Mouse (Mus musculus): ENCODE measurements around the gene Rara. TPM values are rescaled to one million over a fixed set of nuclear protein-coding genes. Genes with fewer than 3 reads are reported as not detected.
"Not testable (repeated sequence)": the region's sequence is repeated elsewhere in the genome, so short reads cannot be mapped to it uniquely, and the experiment has no call there.

The Rara gene
- polyA plus RNA-seq, 1 experiment from 2014 or later, result 44.7 TPM

DNA sequence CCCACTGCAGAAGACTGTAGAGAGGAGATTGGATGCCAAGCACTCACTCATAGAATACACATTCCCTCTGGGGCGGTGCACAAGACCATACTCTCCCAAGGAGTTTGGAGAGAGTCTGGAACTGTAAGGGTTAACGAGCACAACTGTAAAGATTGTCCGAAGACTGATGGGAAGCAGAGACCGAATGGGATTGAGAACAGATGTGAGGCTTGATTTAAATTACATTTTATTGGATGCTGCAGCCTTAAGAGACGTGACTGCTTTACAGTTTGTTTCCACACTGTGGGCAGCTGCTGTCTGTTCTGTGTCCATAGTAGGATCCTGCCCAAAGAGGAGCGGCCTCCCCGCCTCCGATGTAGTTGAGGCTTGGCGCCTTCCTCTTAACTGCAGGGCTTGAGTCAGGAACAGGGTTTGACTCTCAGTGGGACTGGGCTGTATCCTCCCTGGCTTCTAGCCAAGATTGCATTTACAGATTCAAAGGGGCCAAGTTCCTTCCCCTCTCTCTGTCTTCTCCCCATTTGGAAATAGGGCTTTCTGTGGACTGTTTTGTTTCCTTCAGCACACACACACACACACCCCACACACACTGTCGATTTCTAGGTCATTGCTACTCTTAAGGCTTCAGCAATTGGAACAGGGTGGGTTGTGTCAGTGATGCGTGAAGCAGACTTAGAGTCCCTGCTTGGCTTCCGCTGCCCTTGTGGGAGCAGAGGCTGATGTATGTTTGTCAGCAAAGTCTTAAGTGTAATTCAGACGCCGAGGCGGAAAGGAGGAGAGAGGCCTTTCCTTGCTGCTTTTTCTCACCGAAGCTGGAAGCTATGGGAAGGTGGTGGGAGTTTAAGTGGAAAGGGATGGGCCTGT, 4.5 kb upstream of the Rara start:
- H3K4me1 ChIP-seq, result peaks cover 69% of the 10 kb centered on the region
- H3K27me3 ChIP-seq, result not testable (repeated sequence)

DNA sequence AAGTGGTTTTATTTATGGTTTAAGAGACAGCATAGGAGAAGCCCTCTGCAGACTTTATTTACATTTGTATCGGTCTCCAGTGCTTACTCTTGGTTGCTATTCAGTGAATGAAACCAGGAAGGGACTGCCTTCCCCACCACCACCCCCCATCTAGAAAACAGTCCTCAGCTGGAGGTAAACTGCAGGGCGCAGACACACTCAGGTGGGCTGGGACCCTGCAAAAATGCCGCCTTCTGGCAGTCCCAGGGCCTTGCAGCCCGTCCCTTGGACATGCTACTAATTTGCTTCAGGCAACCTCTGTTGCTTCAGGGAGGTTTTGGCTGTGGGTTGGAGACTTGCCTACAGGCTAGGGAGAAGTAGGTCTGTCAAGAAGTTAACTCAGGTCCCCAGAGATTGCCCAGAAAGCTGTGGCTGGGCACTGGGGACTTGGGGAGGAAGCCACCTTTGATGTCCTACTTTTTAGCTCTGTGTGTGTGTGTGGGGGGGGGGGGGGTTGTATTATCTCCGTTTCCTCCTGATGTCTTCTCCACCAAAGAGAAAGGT, 2.9 kb upstream of the Rara start:
- peak overlapping the region; percentile 52 for H3K4me2 ChIP-seq
- no peak overlapping the region; the same call in 1 of the 2 replicates for H3K4me3 ChIP-seq
- peak overlapping the region; percentile 93 for H3K27ac ChIP-seq
- H3K4me1 ChIP-seq, result peaks cover 81% of the 10 kb centered on the region
- no peak for ATAC-seq (ENCODE audit: insufficient number of reproducible peaks, insufficient read depth, low FRiP score, low TSS enrichment, low read depth)
- H3K9ac ChIP-seq, result 0 out of 2 replicates have a peak overlapping the region, but pooled peaks have one; percentile 21
- WGBS, result 19% methylated on average over 5 of the region's 5 CpGs
- H3K27me3 ChIP-seq, result no peaks in the 10 kb centered on the region
- H3K9me3 ChIP-seq, result no peaks in the 10 kb centered on the region
- H3K36me3 ChIP-seq, result peaks cover 14% of the 10 kb centered on the region

More for the DNA sequence above, 4.5 kb upstream of the Rara start:
- peak; percentile 44 for ATAC-seq (ENCODE audit: insufficient number of reproducible peaks, insufficient read depth, low FRiP score, low TSS enrichment, low read depth)
- WGBS, result 22% methylated on average over 16 of the region's 16 CpGs
- Histone ChIP-seq H3K27ac (peak overlapping the region; percentile 93), H3K9ac (0 out of 2 replicates have a peak overlapping the region, but pooled peaks have one; percentile 8), H3K4me3 (peak overlapping the region; percentile 4; the same call in 1 of the 2 replicates), H3K36me3 (peaks cover 28% of the 10 kb centered on the region), H3K4me2 (peak overlapping the region; percentile 47)
- H3K9me3 ChIP-seq, result not testable (repeated sequence)

DNA sequence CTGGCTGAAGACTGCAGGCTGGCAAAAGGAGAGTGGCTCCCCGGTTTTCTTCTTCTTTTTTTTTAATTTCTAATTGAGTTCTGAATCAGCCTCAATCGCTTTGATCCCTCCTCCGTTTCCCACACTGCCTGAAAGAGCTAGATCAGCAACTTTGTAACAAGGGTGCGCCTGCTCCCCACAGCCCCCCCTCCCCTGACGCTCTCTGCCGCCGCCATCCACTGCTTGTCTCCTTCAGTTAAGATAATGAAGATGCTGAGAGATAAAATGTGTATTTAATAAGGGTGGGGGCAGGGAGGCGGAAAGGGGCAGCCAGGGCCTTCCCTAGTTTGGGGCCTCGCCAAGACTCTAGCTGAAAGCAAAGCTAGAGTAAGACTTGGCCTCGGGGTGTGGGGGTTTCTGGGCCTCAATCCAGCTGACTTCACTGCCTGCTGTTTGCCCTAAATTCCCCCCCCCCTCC, 2.3 kb upstream of the Rara start:
- H3K9me3 ChIP-seq, result no peaks in the 10 kb centered on the region
- H3K4me1 ChIP-seq, result peaks cover 87% of the 10 kb centered on the region
- H3K36me3 ChIP-seq, result peaks cover 8% of the 10 kb centered on the region
- ATAC-seq (ENCODE audit: insufficient number of reproducible peaks, insufficient read depth, low FRiP score, low TSS enrichment, low read depth), result peak; percentile 8; the same call in 1 of the 2 replicates
- 0 out of 2 replicates have a peak overlapping the region, but pooled peaks have one; percentile 18 for H3K4me3 ChIP-seq
- peak overlapping the region; percentile 52 for H3K4me2 ChIP-seq
- peak overlapping the region; percentile 93 for H3K27ac ChIP-seq
- H3K9ac ChIP-seq, result peak overlapping the region; percentile 49; the same call in 1 of the 2 replicates
- 5% methylated on average over 10 of the region's 10 CpGs for WGBS
- H3K27me3 ChIP-seq, result no peaks in the 10 kb centered on the region

DNA sequence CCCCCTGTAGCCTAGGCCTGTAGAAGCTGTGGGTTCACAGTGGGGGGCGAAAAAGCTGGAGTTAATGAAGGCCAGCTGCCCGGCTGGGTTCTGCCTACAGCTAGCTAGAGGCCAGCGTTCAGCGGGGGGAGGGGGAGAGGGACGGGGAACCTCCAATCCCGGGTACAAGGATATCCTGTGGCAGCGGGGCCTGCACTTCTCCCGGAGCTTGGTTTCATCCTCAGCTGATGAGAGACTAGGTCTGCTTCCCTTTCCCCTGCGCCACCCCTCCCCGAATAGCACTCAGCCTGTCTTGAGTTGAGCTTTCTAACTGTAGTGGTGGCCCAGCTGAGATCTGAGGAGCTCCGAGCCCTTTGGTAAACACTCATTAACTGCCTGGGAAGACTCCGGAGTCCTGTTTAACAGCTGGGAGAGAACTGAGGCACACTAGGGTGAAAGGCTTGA, 1.7 kb upstream of the Rara start:
- Histone ChIP-seq H3K9me3 (no peaks in the 10 kb centered on the region), H3K36me3 (peaks cover 5% of the 10 kb centered on the region), H3K4me1 (peaks cover 93% of the 10 kb centered on the region), H3K4me3 (peak overlapping the region; percentile 18), H3K27me3 (no peaks in the 10 kb centered on the region), H3K9ac (peak overlapping the region; percentile 49; the same call in 1 of the 2 replicates), H3K27ac (peak overlapping the region; percentile 93), H3K4me2 (peak overlapping the region; percentile 52)
- 0% methylated on average over 11 of the region's 12 CpGs for WGBS
- ATAC-seq (ENCODE audit: insufficient number of reproducible peaks, insufficient read depth, low FRiP score, low TSS enrichment, low read depth), result peak; percentile 48; the same call in 1 of the 2 replicates

DNA sequence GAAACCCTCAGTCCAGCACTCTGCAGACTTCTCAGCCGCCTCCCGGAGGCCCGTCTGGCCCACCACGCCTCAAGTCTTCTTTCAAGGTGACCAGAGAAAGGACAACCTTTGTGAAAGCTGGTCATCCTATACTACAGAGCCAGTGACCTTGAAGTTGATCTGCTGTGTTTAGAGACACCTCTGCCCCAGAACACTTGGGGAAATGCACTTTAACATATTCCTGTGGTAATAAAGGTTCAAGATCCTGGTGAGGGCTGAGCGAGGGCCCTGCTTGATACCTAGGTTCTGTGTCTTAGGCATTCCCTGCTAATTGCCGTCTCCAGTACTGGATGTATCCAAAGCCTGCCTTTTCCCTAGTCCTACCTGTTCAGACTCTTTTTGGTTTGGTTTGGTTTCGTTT, 1.1 kb upstream of the Rara start:
- Histone ChIP-seq H3K9me3 (no peaks in the 10 kb centered on the region), H3K27ac (peak overlapping the region; percentile 93), H3K4me3 (no peak overlapping the region; the same call in 1 of the 2 replicates), H3K36me3 (no peaks in the 10 kb centered on the region), H3K4me2 (peak overlapping the region; percentile 52), H3K4me1 (peaks cover 100% of the 10 kb centered on the region), H3K9ac (peak overlapping the region; percentile 40; the same call in 1 of the 2 replicates), H3K27me3 (no peaks in the 10 kb centered on the region)
- no peak for ATAC-seq (ENCODE audit: insufficient number of reproducible peaks, insufficient read depth, low FRiP score, low TSS enrichment, low read depth)
- WGBS, result 39% methylated on average over 7 of the region's 7 CpGs

DNA sequence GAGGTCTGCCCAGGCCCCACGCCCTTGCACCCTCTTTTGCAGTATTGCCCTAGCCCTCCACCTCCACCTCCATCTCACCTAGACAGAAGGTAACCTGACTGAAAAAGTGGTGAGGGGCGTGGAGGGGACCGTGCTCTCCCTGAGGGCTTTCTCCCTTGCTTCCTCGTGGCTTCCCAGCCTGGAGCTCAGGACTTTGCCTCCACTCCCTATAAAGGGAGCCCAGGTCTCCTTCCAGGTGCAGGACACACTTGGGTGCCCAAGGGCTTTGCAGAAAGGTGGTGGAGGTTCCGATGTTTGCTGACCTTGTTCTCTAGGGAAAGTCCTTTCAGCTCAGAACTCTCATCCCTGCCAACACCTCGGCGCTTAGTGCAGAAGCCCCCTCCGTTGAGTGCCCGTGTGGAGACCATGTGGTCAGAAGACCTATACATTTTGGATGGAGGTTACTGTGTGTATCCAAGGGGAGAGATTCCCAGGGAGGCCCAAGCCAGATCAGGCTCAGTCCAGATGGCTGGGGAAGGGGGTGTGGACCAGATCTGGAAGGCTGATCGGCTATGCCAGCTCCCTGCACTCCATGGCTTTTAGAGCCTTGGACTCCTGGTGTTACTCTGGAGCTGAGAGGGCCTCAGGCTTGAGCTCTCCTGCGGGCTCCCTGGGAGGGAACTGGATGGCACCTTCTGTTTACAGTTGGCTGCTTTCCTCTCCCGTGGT, 722 bp downstream of the Rara start:
- H3K9me3 ChIP-seq, result no peaks in the 10 kb centered on the region
- H3K36me3 ChIP-seq, result no peaks in the 10 kb centered on the region
- H3K4me3 ChIP-seq, result peak overlapping the region; percentile 68
- peak overlapping the region; percentile 83 for H3K9ac ChIP-seq
- H3K4me2 ChIP-seq, result peak overlapping the region; percentile 90
- no peaks in the 10 kb centered on the region for H3K27me3 ChIP-seq
- H3K4me1 ChIP-seq, result peaks cover 100% of the 10 kb centered on the region
- H3K27ac ChIP-seq, result peak overlapping the region; percentile 91
- 6% methylated on average over 12 of the region's 12 CpGs for whole genome bisulfite sequencing
- ATAC-seq (ENCODE audit: insufficient number of reproducible peaks, insufficient read depth, low FRiP score, low TSS enrichment, low read depth), result no peak

DNA sequence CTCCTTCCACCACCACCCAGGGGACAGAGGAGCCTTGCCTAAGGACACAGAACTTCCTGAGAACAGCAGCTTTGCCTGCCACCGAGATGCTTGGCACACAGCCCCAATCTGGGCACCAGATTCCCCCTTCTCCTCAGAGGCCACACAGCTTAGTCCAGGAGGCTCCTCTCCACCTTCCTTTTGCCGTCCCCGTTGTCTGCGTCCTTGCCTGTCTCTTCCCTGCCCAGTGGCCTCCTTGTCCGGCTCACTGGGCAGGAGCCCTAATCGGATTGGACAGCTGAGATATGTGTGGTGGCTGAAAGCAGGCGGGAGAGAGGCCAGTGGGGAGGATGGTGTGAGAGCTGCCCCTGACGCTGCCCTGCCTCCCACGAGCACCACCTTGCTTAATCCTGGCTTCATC, 1.9 kb downstream of the Rara start:
- 7% methylated on average over 9 of the region's 9 CpGs for WGBS
- Histone ChIP-seq H3K4me2 (peak overlapping the region; percentile 90), H3K27me3 (no peaks in the 10 kb centered on the region), H3K4me1 (peaks cover 100% of the 10 kb centered on the region), H3K4me3 (peak overlapping the region; percentile 68), H3K9me3 (no peaks in the 10 kb centered on the region), H3K9ac (peak overlapping the region; percentile 83), H3K36me3 (no peaks in the 10 kb centered on the region), H3K27ac (peak overlapping the region; percentile 91)
- no peak for ATAC-seq (ENCODE audit: insufficient number of reproducible peaks, insufficient read depth, low FRiP score, low TSS enrichment, low read depth)

DNA sequence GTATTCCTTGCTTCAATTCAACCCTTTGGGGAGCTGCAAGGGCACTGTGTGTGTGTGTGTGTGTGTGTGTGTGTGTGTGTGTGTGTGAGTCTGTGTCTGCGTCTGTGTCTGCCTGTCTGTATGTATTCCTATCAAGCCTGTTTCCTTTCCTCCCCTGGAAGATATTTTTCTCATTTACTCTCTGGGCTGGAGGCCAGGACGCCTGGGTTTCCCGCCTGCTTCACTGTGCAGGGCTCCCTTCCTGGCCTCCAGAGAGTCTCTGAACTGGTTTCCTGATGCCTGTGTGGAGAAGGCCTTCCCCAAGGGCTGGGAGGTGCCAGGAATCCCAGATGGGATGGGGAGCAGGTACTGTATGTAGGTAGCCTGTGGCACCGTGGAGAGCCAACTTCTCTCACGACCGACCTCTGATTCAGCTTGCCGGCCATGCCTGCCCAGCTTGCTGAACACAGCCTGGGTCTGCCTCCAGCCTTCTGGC, 2.5 kb downstream of the Rara start:
- 0 out of 2 replicates have a peak, but pooled peaks cover 3% of the 10 kb centered on the region for H3K36me3 ChIP-seq
- H3K4me3 ChIP-seq, result peak overlapping the region; percentile 68
- H3K4me2 ChIP-seq, result peak overlapping the region; percentile 90
- H3K4me1 ChIP-seq, result peaks cover 98% of the 10 kb centered on the region
- no peaks in the 10 kb centered on the region for H3K27me3 ChIP-seq
- ATAC-seq (ENCODE audit: insufficient number of reproducible peaks, insufficient read depth, low FRiP score, low TSS enrichment, low read depth), result no peak
- no peaks in the 10 kb centered on the region for H3K9me3 ChIP-seq
- peak overlapping the region; percentile 83; the same call in 1 of the 2 replicates for H3K9ac ChIP-seq
- 19% methylated on average over 7 of the region's 7 CpGs for WGBS
- H3K27ac ChIP-seq, result peak overlapping the region; percentile 91

DNA sequence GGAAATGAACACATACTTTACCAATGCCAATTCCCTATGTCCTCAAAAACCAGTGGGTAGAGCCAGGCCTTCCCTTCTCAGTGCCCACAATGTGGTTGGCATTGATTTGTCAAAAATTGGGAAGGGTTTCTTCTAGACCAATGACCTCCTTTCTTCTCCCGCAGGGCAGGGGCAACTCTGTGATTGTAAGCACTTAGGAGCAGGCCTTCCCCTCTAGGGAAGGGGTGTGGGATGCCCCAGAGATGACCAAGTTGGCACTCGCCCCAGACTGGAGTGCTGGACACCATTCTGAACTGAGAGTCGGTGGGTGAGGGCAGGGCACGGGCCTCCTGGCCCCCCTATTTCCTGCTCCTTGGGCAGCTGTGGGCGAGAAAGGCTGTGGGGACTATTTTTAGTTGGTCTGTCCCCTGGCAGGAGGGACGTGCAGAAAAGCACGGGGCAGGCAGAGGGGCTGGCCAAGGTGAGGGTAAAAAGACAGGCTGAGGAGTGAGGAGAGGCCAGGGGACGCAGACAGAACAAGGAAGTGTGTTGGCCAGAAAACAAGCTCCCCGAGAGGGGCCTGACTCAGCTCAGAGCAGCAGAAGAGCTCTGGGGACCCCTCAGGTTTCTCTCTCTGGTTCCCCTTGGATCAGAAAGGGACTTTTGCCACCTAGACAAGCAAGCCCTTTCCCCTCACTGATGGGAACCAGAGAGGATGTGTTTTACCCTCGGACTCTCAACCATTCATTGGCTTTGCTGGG, 3.3 kb downstream of the Rara start:
- no peaks in the 10 kb centered on the region for H3K27me3 ChIP-seq
- peak overlapping the region; percentile 91 for H3K27ac ChIP-seq
- H3K9me3 ChIP-seq, result no peaks in the 10 kb centered on the region
- peaks cover 97% of the 10 kb centered on the region for H3K4me1 ChIP-seq
- peak overlapping the region; percentile 90 for H3K4me2 ChIP-seq
- 28% methylated on average over 10 of the region's 10 CpGs for WGBS
- H3K36me3 ChIP-seq, result 0 out of 2 replicates have a peak, but pooled peaks cover 5% of the 10 kb centered on the region
- peak overlapping the region; percentile 58 for H3K9ac ChIP-seq
- no peak for ATAC-seq (ENCODE audit: insufficient number of reproducible peaks, insufficient read depth, low FRiP score, low TSS enrichment, low read depth)
- peak overlapping the region; percentile 68 for H3K4me3 ChIP-seq

DNA sequence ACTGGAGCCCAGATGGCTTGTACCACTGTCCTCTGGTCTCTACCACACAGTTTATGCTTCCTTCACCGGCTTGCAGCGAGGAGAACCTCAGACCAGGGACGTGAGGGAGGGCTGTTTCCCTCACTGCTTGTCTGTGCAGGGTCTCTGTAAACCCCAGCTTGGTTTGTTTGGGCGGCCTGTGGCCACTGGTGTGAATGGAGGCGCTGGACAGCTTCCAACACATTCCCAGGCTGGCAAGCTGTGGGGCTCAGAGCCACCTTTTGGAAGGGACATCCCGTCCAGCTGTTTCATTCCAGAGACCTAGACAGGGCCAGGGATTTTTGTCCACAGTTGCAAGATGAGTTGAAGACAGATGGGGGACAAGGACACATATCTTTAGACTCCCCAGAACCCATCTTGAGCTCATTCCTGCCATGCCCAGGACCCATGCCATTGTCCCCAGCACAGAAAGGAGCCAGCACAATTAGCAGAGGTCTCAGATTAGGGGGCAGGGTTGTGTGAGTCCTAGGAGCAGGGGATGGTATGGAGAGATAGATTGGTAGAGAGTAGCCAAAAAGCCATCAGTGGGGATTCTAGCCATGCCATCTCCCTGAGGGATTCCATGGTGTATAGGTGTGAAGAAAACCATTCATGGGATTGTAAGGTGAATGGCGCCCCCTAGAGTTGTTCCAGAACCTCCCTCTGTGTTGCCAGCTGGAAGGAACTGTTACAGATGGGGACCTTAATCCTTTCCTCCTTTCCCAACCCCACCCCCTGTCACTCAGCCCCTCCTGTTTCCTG, 4.1 kb downstream of the Rara start:
- Histone ChIP-seq H3K4me3 (peak overlapping the region; percentile 14; the same call in 1 of the 2 replicates), H3K27ac (peak overlapping the region; percentile 91), H3K4me1 (peaks cover 97% of the 10 kb centered on the region), H3K9ac (peak overlapping the region; percentile 58), H3K27me3 (no peaks in the 10 kb centered on the region), H3K4me2 (peak overlapping the region; percentile 90), H3K9me3 (no peaks in the 10 kb centered on the region), H3K36me3 (0 out of 2 replicates have a peak, but pooled peaks cover 5% of the 10 kb centered on the region)
- ATAC-seq (ENCODE audit: insufficient number of reproducible peaks, insufficient read depth, low FRiP score, low TSS enrichment, low read depth), result no peak
- 26% methylated on average over 7 of the region's 7 CpGs for WGBS
